Mouse (Mus musculus) intestine, embryonic 16.5 days (tissue): ENCODE data around the gene Ifitm10. TPM values are rescaled to one million over a fixed set of nuclear protein-coding genes. Genes with fewer than 3 reads are reported as not detected.
"Not testable (repeated sequence)": the region's sequence is repeated elsewhere in the genome, so short reads cannot be mapped to it uniquely, and the experiment has no call there.

Experiments
- ATAC-seq: fragments of 200-750 bp; cut with Nextera tagmentation; 2 replicates; pipeline ENCODE4 v1.8.0; 2017; ENCODE audit warnings: moderate TSS enrichment, moderate library complexity
- H3K27ac ChIP-seq: fragments of 300-500 bp; sonication (generic); 2 replicates; pipeline ENCODE4 v1.5.1; 2014; ENCODE audit warnings: mild to moderate bottlenecking, low read length
- H3K27me3 ChIP-seq: fragments of 300-500 bp; sonication (generic); replicated peaks from 2 replicates; pipeline ENCODE4 v1.6.1; 2014; ENCODE audit warnings: low read length, control low read depth, mixed read lengths; ENCODE audit not compliant: control insufficient read depth, insufficient read depth
- H3K36me3 ChIP-seq: fragments of 300-500 bp; sonication (generic); 2 replicates; pipeline ENCODE4 v1.6.1; 2014; ENCODE audit warnings: low read length, control low read depth; ENCODE audit not compliant: control insufficient read depth, insufficient read depth
- H3K4me1 ChIP-seq: fragments of 300-500 bp; sonication (generic); 2 replicates; pipeline ENCODE4 v1.6.1; 2014; ENCODE audit warnings: low read length, control low read depth, mixed read lengths; ENCODE audit not compliant: control insufficient read depth, insufficient read depth
- H3K4me2 ChIP-seq: fragments of 300-500 bp; sonication (generic); 2 replicates; pipeline ENCODE4 v1.6.1; 2014; ENCODE audit warnings: low read depth, low read length, control low read depth
- H3K4me3 ChIP-seq: fragments of 300-500 bp; sonication (generic); 2 replicates; pipeline ENCODE4 v1.5.1; 2014; ENCODE audit warnings: mild to moderate bottlenecking, low read length
- H3K9ac ChIP-seq: fragments of 300-500 bp; sonication (generic); 2 replicates; pipeline ENCODE4 v1.6.1; 2014; ENCODE audit warnings: low read depth, low read length
- H3K9me3 ChIP-seq: fragments of 300-500 bp; sonication (generic); 2 replicates; pipeline ENCODE4 v1.6.1; 2016; ENCODE audit warnings: low read length, control low read depth; ENCODE audit not compliant: control insufficient read depth
- WGBS: fragments of 180-500 bp; shearing (Covaris S2); extraction: QIAGEN DNeasy Blood & Tissue Kit; methylation state at CpG from one replicate; pipeline ENCODE4 v1.1.7; 2014; 5-methylcytosine and 5-hydroxymethylcytosine counted together
- polyA plus RNA-seq: library from polyadenylated mRNA; unstranded; fragments of >200 nt; fragmentation: Nextera tagmentation; extraction: Ambion mirVana; gene quantifications from 2 replicates; pipeline ENCODE4 v1.2.1, GENCODE M21; 2015

Gene Ifitm10
- polyA plus RNA-seq, 1 experiment from 2014 or later, result 1.8 TPM

GRCm38 (mm10) chr7:142297018-142297417 is 76.5 kb downstream of the Ifitm10 start, which contains the start of gene Krtap5-1:
Gene Krtap5-1 (minus strand): TSS chr7:142297118.
- H3K4me2 ChIP-seq, ATAC-seq, H3K4me3 ChIP-seq, H3K27ac ChIP-seq, H3K9ac ChIP-seq, H3K4me1 ChIP-seq, H3K36me3 ChIP-seq, H3K9me3 ChIP-seq, H3K27me3 ChIP-seq: not testable (repeated sequence)

- not testable (repeated sequence) for H3K4me1 ChIP-seq, H3K9me3 ChIP-seq, H3K27me3 ChIP-seq, H3K36me3 ChIP-seq, H3K4me3 ChIP-seq, H3K4me2 ChIP-seq, ATAC-seq, H3K27ac ChIP-seq, H3K9ac ChIP-seq
- WGBS, result 19% methylated on average over 4 of the region's 4 CpGs
Observed at GRCm38 (mm10) chr7:142296108-142296507, 77.4 kb downstream of the Ifitm10 start.

GRCm38 (mm10) chr7:142295418-142295817 is 78.1 kb downstream of the Ifitm10 start:
- Histone ChIP-seq H3K9ac (no peak overlapping the region), H3K27me3 (no peaks in the 10 kb centered on the region), H3K36me3 (no peaks in the 10 kb centered on the region), H3K4me1 (no peaks in the 10 kb centered on the region), H3K27ac (no peak overlapping the region), H3K9me3 (no peaks in the 10 kb centered on the region), H3K4me2 (no peak overlapping the region), H3K4me3 (no peak overlapping the region)
- no peak for ATAC-seq

GRCm38 (mm10) chr7:142293851-142294250 is 79.7 kb downstream of the Ifitm10 start:
- WGBS, result 3% methylated on average over 2 of the region's 2 CpGs
- not testable (repeated sequence) for H3K9me3 ChIP-seq, ATAC-seq, H3K4me3 ChIP-seq, H3K27me3 ChIP-seq, H3K36me3 ChIP-seq, H3K27ac ChIP-seq, H3K9ac ChIP-seq, H3K4me2 ChIP-seq, H3K4me1 ChIP-seq

GRCm38 (mm10) chr7:142285910-142286612 is 87.5 kb downstream of the Ifitm10 start:
- 41% methylated on average over 9 of the region's 9 CpGs for WGBS
- peaks cover 14% of the 10 kb centered on the region; the same call in 1 of the 2 replicates for H3K4me1 ChIP-seq
- H3K4me2 ChIP-seq, result not testable (repeated sequence)

GRCm38 (mm10) chr7:142285130-142285835 is 88.3 kb downstream of the Ifitm10 start:
- Histone ChIP-seq H3K4me3 (peak overlapping the region; percentile 62), H3K27me3 (no peaks in the 10 kb centered on the region), H3K9ac (peak overlapping the region; percentile 37; the same call in 1 of the 2 replicates), H3K9me3 (no peaks in the 10 kb centered on the region), H3K4me2 (peak overlapping the region; percentile 85), H3K27ac (no peak overlapping the region), H3K4me1 (peaks cover 14% of the 10 kb centered on the region; the same call in 1 of the 2 replicates), H3K36me3 (no peaks in the 10 kb centered on the region)
- peak; percentile 54 for ATAC-seq
- 18% methylated on average over 23 of the region's 23 CpGs for WGBS

More at GRCm38 (mm10) chr7:142285910-142286612, 87.5 kb downstream of the Ifitm10 start:
- ATAC-seq, H3K9ac ChIP-seq, H3K27me3 ChIP-seq, H3K9me3 ChIP-seq, H3K36me3 ChIP-seq, H3K27ac ChIP-seq, H3K4me3 ChIP-seq: not testable (repeated sequence)

GRCm38 (mm10) chr7:142284615-142285080 is 88.9 kb downstream of the Ifitm10 start:
- H3K36me3 ChIP-seq, result no peaks in the 10 kb centered on the region
- peak overlapping the region; percentile 74 for H3K9ac ChIP-seq
- 0% methylated on average over 19 of the region's 19 CpGs for WGBS
- H3K4me2 ChIP-seq, result peak overlapping the region; percentile 85
- ATAC-seq, result peak; percentile 66
- no peaks in the 10 kb centered on the region for H3K27me3 ChIP-seq
- H3K9me3 ChIP-seq, result no peaks in the 10 kb centered on the region
- peak overlapping the region; percentile 86 for H3K27ac ChIP-seq
- peaks cover 14% of the 10 kb centered on the region; the same call in 1 of the 2 replicates for H3K4me1 ChIP-seq
- H3K4me3 ChIP-seq, result peak overlapping the region; percentile 62

- ATAC-seq, result peak; percentile 71
- H3K9ac ChIP-seq, result peak overlapping the region; percentile 74
- H3K4me2 ChIP-seq, result peak overlapping the region; percentile 85
- peak overlapping the region; percentile 62 for H3K4me3 ChIP-seq
- H3K27me3 ChIP-seq, result no peaks in the 10 kb centered on the region
- peak overlapping the region; percentile 86 for H3K27ac ChIP-seq
- WGBS, result under 1% methylated on average over 38 of the region's 38 CpGs
- no peaks in the 10 kb centered on the region for H3K36me3 ChIP-seq
- no peaks in the 10 kb centered on the region for H3K9me3 ChIP-seq
- peaks cover 14% of the 10 kb centered on the region; the same call in 1 of the 2 replicates for H3K4me1 ChIP-seq
Observed at GRCm38 (mm10) chr7:142284023-142284591, 89.4 kb downstream of the Ifitm10 start.

- not testable (repeated sequence) for H3K27ac ChIP-seq, H3K27me3 ChIP-seq, H3K9me3 ChIP-seq, H3K4me3 ChIP-seq, H3K36me3 ChIP-seq, H3K4me2 ChIP-seq, H3K9ac ChIP-seq, ATAC-seq
- 32% methylated on average over 2 of the region's 2 CpGs for whole genome bisulfite sequencing
- peaks cover 14% of the 10 kb centered on the region; the same call in 1 of the 2 replicates for H3K4me1 ChIP-seq
Observed at GRCm38 (mm10) chr7:142282847-142283246, 90.7 kb downstream of the Ifitm10 start.
